24 mouse cellular contexts compared by ENCODE assay signal in the genomic region with DNA sequence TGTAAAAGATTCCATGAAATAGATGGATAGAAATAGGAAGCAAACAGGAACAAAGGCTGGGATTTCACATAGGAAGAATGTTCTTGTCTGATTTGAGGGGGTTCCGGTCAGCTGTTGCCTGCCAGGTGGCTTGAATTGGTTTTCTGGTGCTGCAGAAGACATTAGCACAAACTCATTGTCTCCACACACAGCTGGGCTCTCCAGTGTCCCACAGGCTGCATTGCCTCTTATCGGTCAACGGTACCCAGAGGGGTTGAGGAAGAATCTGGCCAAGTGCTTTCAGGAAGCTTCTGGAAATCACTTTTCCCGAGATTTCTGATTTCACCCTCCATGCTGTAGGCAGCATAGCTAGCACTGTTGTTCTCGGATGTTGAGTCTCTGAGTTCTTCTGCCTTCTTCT. TPM values are rescaled to one million over a fixed set of nuclear protein-coding genes. Genes with fewer than 3 reads are reported as not detected.
"Had no signal": no experiment of that assay in that cellular context is flagged by ENCODE, and none has a peak within 500 bp of the region (broad histone marks: within the 10 kb centered on the region; RNA-seq: fewer than 3 reads in every experiment).

No protein-coding gene starts in this region.

- H3K9me3 ChIP-seq: limb, embryonic 13.5 days; midbrain, embryonic 12.5 days; neural tube, embryonic 15.5 days had no signal

- H3K4me1 ChIP-seq: midbrain, embryonic 12.5 days; neural tube, embryonic 15.5 days had no signal

- H3K9ac ChIP-seq: limb, embryonic 13.5 days; liver, embryonic 14.5 days; midbrain, embryonic 12.5 days; neural tube, embryonic 15.5 days had no signal

- H3K27ac ChIP-seq: limb, embryonic 13.5 days; liver, embryonic 14.5 days; midbrain, embryonic 12.5 days; neural tube, embryonic 15.5 days had no signal

- DNase-seq: kidney, postnatal 14 days; left cerebral cortex, postnatal 4 days; lung, adult 18-20 months; right cerebral cortex, adult 18-20 months; right cerebral cortex, postnatal 25 days; spleen, adult 18-20 months; thymus, adult 18-20 months; thymus, postnatal 14 days had no signal

- H3K4me3 ChIP-seq: limb, embryonic 13.5 days; midbrain, embryonic 12.5 days; myocyte; neural tube, embryonic 15.5 days had no signal

- H3K27me3 ChIP-seq: limb, embryonic 13.5 days; midbrain, embryonic 12.5 days; neural tube, embryonic 15.5 days had no signal

- H3K4me2 ChIP-seq: limb, embryonic 13.5 days; midbrain, embryonic 12.5 days; neural tube, embryonic 15.5 days had no signal

- H3K36me3 ChIP-seq: limb, embryonic 13.5 days; midbrain, embryonic 12.5 days; neural tube, embryonic 15.5 days had no signal

RNA-seq across cellular contexts. Expression of a gene that starts 17.9 kb away (rescaled TPM):
- polyA plus RNA-seq: myocyte had no signal

RNA-seq across cellular contexts. Expression of a gene that starts 27.6 kb away (rescaled TPM):
- total RNA-seq: layer of hippocampus, adult 8-10 months; layer of hippocampus, postnatal 14 days; left cerebral cortex, adult 18-20 months; left cerebral cortex, postnatal 10 days; left cerebral cortex, postnatal 4 days; liver, adult 2 months; megakaryocyte-erythroid progenitor cell, adult 5-6 weeks; midbrain, postnatal 0 days had no signal
- polyA plus RNA-seq: large intestine, adult 2 months; limb, embryonic 13.5 days; liver, adult 2 months; liver, embryonic 14.5 days; lung, embryonic 16.5 days; midbrain, embryonic 12.5 days; midbrain, postnatal 0 days; myocyte; neural tube, embryonic 11.5 days; neural tube, embryonic 15.5 days; stomach, embryonic 14.5 days had no signal
